Mouse (Mus musculus) heart, adult 2 months (tissue): ENCODE measurements at regions not wholly inside any gene's neighbourhood (a gene's known extent, or its start where the extent isn't known, plus 50 kb on each side); places are given as distances from the start of the nearest gene placed in this dataset.

Experiments used
- CTCF ChIP-seq: fragments of 200-600 bp; IDR thresholded peaks from 2 replicates; pipeline ENCODE4 v1.8.1; 2022; ENCODE audit warnings: antibody characterized with exemption, mild to moderate bottlenecking, moderate library complexity
- POLR2A ChIP-seq: fragments of 200-500 bp; IDR thresholded peaks from 2 replicates; pipeline ENCODE4 v1.6.1; 2011; ENCODE audit warnings: mild to moderate bottlenecking, low read depth, low read length, control low read depth; ENCODE audit not compliant: insufficient read depth

GRCm38 (mm10) chrX:11418261-11418660 is 90.6 kb downstream of the H2al1j start:
- no peak for TF ChIP-seq CTCF
- no peak for TF ChIP-seq POLR2A
